Mouse (Mus musculus): ENCODE measurements around the gene Sall1. TPM values are rescaled to one million over a fixed set of nuclear protein-coding genes. Genes with fewer than 3 reads are reported as not detected.

The Sall1 gene
- total RNA-seq, 1 experiment from 2014 or later: not detected

DNA sequence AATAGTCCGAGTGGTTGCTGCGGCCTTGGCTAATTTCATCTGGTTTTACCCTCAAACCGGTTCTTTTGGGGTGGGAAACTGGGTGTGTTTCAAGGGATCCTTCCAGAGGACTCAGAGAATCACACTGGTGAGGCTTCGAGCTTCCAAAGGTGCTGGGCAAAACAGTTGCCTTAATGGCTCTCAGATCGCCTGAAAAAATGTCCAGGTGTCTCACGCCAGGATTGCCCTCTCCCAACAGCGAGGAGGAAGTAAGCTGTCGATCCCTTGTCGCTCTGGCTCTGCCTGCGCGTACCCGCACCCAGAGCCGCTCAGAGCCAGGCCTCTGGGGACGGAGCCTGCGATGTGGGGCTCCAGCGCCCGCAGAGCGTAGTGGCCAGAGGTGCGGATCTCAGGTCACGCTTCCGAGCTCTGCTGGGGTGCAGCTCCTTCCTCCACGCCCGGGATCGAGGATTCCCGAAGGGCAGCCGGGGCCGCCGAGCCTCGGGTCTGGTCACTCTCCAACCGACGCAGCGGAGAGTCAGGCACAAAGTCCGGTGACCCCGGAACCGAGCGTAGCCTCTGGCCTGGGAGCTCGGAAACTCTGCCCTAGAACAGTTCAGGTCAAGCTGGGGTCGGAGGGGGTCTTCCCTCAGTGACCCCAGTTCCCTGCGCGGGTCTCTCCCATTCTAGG, 3.1 kb downstream of the Sall1 start:
- ATAC-seq (ENCODE audit: extremely low read depth, insufficient number of reproducible peaks, low FRiP score, poor library complexity, severe bottlenecking): no peak

DNA sequence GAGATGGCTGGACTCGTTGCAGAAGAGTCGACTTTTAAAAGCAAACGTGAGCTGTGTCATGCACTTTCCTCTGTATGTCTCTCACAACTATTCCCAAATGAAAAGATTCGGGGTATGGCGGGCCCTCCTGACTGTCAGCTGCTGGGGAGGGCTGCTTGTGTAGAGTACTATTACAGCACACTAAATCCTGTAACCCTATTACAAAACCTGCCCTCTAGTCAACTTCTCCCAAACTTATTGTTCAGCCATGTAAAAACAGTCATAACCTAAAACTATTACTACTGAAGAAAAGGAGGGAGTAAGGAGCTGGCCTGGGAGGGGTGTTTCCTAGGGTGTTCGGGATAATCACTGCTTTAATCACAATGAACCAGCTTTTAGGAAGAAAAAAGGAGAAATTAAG, 4.1 kb downstream of the Sall1 start:
- ATAC-seq (ENCODE audit: extremely low read depth, insufficient number of reproducible peaks, low FRiP score, poor library complexity, severe bottlenecking): no peak

DNA sequence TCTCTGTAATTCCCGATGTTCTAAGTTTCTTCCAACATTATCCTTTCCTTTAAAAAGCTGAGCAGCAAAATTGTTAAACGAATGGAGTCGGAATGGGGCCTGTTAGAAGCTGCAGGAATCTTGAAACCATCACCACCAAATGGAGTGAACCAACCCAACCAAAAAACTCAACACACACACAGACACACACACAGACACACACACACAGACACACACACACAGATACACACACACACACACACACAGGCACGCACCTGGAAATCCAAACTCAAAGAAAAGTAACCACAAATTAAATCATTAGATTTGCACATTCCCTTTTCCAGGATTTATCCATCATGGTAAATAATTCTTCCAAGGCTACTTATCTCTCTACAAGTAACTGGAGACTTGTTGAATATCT, 5.0 kb downstream of the Sall1 start:
- no peak for ATAC-seq (ENCODE audit: extremely low read depth, insufficient number of reproducible peaks, low FRiP score, poor library complexity, severe bottlenecking)

DNA sequence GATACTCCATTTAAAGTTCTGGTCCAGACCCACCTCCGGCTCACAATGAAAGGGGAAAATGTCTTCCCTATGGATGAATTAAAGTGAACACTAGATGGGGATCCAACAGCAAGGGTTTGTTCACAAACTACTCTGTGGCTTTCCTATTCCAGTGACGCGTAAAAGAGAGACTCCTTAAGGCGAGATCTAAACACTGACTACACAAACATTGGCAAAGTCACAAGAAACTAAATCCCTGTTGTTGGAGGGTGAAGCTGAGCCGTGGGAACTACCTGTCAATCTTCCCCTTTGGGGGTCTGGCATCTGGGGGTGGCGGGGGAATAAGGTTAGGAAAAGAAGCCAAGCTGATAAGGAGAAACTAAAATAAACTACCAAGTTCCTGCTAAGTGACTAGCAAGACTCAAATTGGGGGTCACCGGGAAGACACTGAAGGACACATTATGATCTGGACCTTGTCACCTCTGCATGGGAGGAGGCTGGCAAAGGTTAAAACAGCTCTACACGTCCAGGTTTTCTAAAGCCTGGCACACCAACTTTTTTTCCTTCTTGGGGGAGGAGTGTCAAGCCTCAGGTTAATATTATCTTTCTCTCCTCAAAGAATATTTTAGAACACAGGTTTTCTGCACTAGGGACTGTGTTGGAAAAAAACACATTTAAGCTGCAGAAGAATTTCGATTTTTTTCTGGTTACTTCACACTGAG, 6.3 kb downstream of the Sall1 start:
- ATAC-seq (ENCODE audit: extremely low read depth, insufficient number of reproducible peaks, low FRiP score, poor library complexity, severe bottlenecking): no peak

DNA sequence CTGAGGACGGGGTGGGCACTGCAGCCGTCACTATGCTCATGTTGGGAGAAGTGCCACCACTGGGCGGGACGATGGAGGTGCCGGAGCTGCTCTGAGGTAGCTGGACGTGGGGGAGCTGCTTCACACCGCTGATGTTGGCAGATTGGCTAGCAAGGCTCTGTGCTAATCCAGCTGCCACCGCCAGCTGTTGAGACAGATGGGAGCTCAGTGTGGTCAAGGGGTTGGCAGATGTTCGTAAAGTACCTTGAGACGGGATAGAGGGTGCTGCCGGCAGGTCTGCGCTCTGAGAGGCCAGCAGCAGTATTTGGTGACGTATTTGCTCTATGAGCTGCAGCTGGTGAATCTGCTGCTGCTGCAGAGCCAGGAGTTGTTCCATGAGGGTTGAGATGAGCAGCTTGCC, 11.6 kb downstream of the Sall1 start:
- no peak for ATAC-seq (ENCODE audit: extremely low read depth, insufficient number of reproducible peaks, low FRiP score, poor library complexity, severe bottlenecking)

DNA sequence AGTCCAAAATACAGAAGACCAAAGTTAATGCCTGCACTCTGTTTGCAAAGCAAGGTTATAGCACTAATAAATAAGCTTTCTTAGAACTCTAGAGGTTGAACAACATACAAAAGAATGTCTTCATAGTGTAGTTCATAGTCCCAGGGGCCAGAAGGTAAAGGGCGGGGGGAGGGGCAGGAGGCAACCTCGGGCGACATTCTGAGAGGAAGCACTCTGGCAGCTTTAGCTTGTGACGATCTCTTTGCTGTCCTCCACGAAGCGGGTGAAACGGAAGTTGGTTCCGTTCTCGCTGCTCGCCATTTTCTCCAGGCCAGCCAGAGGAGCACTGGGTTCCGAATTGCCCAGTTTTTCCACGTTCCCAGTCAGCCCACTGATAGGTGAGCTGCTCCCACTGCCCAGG, 15.8 kb downstream of the Sall1 start:
- no peak for ATAC-seq (ENCODE audit: extremely low read depth, insufficient number of reproducible peaks, low FRiP score, poor library complexity, severe bottlenecking)

DNA sequence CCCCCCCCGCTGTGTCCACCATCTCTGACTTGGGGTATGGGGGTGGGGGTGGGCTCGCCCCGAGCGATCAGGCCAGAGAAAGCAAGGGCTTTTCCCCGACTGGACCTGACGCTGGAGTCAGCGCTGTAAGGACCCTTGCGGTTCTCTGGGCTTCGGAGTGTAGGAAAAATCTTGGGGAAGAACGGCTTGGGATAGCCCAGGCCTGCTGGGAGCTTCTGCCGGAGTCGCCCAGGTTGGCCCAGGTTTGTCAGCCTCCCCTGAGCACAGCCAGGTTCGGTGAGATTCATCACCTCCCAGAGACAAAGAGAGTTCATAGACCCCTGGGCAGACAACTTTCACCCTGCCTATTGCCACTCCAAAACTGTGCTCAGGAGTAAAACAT, 17.8 kb downstream of the Sall1 start:
- ATAC-seq (ENCODE audit: extremely low read depth, insufficient number of reproducible peaks, low FRiP score, poor library complexity, severe bottlenecking): no peak

DNA sequence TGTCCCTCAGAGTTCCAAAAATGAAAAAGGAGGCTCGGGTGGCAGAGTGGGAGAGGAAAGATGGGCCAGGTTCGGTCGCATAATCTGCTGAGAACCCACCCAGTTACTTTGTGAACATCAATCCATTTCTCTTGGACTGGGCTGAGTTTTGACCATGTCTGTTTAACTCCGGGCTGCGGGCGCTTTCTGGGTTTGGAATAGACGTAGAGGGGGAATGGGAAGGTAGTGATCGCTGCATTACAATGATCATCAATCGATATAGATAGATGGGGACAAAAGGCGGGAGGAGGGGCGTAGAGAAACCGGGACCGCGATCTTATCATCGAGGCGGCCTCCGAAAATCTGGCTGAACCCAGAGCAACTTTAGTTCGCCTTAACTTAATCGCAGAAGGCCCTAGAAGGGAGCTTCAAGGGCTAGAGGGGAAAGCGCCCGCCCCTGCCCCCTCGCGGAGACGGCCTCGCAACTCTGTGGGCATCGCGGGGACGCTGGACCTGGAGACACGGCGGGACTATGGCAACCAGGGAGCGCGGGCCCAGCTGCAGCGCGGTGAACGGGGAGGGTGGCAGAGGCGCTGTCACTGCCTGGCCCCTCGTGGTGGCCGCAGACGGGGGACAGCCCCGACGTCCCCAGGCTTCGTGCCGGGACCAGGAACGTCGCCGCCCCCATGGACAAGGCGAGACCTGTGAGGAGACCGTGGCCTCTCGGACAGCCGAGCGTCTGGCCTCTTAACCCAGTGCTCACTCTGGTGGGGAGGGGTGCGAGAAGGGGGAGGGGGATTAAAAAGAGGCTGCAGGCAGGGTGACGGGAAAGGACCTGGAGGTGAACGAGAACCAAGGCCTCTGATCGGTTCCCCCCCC, 18.5 kb downstream of the Sall1 start:
- no peak for ATAC-seq (ENCODE audit: extremely low read depth, insufficient number of reproducible peaks, low FRiP score, poor library complexity, severe bottlenecking)

DNA sequence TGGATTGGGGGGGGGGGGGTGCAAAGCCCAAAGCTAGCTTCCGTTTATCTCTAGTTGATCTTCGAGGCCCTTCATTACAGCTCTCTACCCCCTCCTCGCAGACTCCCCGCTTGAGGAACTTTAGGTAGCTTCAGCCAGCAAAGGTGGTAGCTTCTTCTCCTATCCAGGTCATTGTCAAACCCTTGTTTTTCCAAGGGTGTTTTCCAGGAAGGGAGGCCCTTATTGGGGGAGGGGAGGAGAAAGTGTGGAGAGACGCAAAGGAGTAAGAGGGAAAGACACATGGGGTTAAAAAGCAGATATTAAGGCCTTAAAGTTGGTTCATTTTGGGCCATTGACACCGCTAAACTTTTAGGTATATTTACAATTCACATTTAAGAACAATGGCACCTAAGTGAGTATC, 19.2 kb downstream of the Sall1 start:
- ATAC-seq (ENCODE audit: extremely low read depth, insufficient number of reproducible peaks, low FRiP score, poor library complexity, severe bottlenecking): no peak

DNA sequence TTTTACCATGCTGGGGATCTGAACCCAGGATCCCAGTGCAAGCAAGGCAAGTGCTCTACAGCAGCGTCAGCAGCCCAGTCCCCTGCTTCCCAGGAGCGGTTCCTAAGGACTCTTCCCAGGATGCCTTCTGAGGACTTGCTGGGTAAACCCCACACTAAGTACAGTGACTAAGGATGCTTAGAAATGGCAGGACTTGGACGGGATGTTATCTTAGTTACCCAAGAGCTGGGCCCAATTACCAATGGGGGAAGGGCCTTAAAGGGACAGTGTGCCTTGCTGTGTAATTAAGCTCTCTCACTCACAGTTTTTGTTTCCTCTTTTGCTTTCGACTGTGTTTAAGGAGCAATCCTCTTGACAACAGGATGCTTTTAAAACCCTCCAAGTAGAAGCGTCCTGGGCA, 22.8 kb downstream of the Sall1 start:
- no peak for ATAC-seq (ENCODE audit: extremely low read depth, insufficient number of reproducible peaks, low FRiP score, poor library complexity, severe bottlenecking)

DNA sequence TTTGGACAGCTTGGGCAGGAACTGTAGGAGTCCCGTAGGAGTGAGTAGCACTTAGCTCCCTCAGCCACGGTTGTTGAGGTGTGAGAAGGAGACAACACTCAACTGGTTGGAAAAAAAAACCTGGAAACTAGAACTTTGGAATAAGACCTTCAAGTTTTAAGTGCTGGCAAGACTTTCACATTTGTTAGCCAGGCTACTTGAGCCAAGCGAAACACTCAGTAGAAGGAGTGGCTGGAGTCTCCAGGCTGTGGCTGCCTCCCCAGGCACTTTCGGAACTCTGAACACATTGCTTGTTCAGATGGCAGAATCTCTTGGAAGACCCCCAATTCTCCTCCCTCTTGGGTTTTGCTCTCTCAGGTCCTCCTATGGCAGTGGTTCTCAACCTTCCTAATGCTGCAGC, 26.1 kb downstream of the Sall1 start:
- ATAC-seq (ENCODE audit: extremely low read depth, insufficient number of reproducible peaks, low FRiP score, poor library complexity, severe bottlenecking): no peak

DNA sequence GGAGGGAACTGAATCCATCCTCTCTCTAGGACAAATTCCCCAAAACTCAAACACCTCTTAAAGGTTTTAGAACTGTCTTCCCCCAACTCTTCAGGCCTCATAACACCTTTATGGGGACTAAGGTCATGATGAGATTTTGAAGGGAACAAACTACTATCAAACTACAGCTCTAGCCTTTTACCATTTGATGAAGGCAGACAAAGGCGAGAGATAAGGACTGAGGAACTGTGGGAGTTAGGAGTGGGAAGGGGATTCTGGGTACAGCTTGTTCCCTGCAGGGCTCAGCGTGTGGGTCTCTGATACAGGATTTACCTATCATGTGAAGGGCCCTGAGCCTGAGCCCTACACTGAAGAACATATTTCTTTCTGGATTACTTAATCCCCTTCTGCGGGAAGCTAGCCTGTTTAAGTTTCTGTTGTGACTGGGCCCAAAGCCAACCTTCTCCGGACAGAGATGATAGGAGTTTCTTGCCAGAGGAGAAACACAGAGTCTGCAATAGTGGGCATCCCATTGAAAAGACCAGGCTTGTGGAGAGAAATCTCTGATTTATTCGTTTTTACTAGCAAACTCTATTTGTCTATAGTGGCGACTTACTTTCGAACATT, 27.4 kb downstream of the Sall1 start:
- ATAC-seq (ENCODE audit: extremely low read depth, insufficient number of reproducible peaks, low FRiP score, poor library complexity, severe bottlenecking): no peak

DNA sequence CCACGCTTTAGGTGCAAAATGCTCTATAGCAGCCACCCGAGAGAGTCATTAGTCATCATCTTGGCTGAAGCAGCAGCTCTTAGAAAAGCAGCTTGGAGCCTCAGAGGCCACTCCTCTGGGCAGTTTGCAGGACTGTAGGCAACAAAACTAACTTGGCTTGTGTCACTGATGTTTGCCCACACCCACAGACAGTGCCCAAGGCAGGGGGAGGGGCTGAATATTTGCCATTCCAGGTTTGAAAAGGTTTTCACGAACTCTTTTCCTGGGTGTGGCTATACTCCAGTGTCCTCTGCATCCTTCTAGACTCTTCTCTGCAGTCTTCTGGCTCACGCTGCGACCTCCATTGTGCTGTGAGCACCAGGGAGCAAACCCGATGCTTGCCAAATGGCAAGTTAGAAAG, 28.4 kb downstream of the Sall1 start:
- ATAC-seq (ENCODE audit: extremely low read depth, insufficient number of reproducible peaks, low FRiP score, poor library complexity, severe bottlenecking): no peak

DNA sequence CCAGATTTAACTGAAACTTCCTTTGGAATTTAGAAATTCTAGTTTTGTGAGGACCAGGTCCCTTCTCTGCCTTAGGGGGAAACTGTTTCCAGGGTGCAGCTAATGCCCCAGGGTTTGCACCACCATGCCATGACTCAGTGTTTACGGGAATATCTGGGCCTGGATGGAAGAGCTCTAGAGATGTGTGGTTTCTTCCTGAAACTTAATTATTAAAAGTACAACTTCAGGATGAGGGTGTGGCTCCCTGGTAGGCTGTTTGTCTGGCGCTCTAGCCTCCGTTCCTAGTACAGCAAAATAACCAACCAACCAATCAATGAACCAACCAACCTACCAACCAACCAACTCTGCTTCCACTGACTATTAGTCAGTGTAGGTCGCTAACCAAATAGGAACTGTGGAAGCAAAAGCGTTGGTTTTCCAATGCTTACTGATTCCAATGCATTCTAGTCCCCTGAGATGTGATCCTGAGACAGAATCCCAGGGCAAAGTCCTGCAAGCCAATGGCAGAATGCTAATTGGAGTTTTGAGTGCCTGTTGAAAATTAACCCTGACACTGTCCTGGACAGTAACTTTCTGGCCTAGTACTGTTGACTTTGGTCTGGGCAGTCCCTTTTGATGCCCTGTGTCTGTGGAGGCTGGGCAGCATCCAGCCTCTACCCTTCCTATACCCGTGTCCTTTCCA, 31.0 kb downstream of the Sall1 start:
- ATAC-seq (ENCODE audit: extremely low read depth, insufficient number of reproducible peaks, low FRiP score, poor library complexity, severe bottlenecking): no peak

DNA sequence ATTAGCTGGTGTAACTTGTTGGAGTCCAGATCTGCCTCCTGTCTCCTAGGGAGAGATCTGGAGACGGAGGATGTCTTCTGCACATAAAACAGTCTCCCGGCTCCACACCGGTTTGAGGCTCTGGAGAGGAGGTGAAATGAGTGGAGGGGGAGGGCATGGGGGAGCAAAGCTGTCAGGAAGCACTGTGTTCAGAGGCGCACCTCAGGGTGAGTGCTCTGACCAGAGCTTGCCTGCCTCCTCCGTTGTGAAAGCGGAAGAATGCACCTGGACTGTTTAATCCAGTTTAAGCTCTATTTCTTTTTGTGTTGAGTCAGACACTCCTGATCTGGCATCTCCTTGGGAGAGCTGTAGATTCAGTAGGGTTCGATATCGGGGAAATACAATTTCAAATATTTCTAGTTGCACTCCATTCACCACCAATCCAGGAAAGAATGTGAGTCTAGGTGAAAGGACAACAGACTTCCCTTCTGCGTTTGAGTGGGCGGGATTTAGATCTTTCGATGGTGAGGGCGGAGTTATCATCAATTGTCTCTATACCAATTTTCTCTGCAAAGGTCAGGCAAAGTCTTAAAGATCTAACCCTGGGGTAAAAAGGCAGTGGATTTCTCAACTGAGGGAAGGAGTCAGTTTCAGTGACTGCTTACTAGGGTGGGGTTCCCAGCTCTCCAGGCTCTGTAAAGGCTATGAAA, 31.8 kb downstream of the Sall1 start:
- ATAC-seq (ENCODE audit: extremely low read depth, insufficient number of reproducible peaks, low FRiP score, poor library complexity, severe bottlenecking): no peak

DNA sequence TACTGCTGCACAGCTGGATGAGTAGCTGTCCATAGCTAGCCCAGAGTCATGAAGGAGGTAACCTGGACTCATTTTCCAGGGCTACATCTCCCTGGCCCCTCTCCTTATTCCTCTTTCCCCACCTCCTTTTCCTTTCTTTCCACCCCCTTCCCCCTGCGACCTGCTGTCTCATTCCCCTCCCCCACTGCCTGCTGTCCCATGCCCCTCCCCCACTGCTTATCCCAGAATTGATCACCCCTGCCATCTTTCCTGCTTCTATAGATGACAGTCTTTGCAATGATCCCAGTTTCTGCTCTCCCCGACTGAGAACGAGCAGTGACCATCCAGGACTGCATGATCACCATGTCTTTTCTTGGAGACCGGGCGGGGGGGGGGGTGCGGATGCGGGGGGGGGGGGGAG, 35.2 kb downstream of the Sall1 start:
- ATAC-seq (ENCODE audit: extremely low read depth, insufficient number of reproducible peaks, low FRiP score, poor library complexity, severe bottlenecking): no peak

DNA sequence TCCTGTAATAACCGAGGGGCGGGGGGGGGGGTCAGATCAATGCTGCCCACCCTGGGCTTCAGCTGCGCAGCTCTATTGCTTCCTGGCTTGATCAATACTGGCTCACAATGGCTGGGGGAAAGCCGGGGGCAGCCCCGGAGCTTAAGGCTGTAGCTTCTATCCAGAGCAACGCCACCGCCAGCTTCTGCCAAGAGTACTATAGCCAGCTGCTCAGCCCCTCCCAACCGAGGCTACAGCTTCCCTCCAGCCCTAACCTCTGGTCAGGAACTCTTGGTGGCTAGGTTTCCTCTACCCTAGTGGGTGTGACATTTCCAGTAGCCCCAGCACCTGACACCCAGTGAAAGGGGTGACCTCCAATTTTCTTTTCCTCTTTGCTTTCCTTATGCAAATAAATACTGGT, 36.8 kb downstream of the Sall1 start:
- ATAC-seq (ENCODE audit: extremely low read depth, insufficient number of reproducible peaks, low FRiP score, poor library complexity, severe bottlenecking): no peak

DNA sequence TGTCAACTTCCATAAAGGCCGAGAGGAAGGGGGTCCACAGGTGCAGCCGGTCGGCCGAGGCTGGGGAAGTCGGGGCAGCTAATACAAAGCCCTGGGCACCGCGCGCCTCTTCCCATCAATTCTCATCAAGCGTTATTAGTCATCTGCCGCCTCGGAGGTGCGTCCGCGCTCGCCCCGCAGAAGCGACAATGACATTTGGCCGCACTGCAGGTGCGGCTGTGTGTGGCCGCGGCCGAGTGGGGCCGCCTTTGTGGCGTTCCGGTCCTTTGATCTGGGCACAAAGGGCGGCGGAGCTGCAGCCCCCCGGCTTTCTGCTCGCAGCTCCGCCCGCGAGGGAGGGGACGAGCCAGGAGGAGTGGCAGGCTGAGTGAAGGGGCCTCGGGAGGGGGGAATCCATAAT, 37.5 kb downstream of the Sall1 start:
- ATAC-seq (ENCODE audit: extremely low read depth, insufficient number of reproducible peaks, low FRiP score, poor library complexity, severe bottlenecking): no peak

DNA sequence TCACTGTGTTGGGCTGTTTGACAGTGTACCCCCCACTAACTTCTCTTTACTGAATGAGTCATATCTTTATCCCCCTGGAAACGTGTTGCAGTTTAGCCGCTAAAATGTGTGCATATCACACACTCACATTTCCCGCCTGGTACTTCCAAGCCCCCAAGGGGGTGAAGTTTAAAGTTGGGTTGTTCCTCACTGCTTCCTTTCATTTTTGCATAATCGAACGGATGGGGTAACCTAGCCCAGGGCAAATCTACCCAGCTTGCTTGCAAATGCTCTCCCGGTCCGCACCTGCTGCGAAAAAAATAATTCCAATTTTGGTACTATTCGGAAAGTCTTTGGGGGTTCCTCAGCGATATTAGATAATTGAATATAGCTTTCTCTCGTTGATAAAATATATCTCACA, 38.2 kb downstream of the Sall1 start:
- ATAC-seq (ENCODE audit: extremely low read depth, insufficient number of reproducible peaks, low FRiP score, poor library complexity, severe bottlenecking): no peak
